Mouse (Mus musculus) spleen, postnatal 4 days (tissue): ENCODE results near the gene Bzw2.
"Not testable (repeated sequence)": the region's sequence is repeated elsewhere in the genome, so short reads cannot be mapped to it uniquely, and the experiment has no call there.

ENCODE experiments used
- DNase-seq, 2 experiments: peaks; one replicate each; pipeline ENCODE4 v3.0.0; 2022; ENCODE audit warnings: low spot score in 2 of 2

Bzw2 gene

GRCm38 (mm10) chr12:36157638-36158308 is at the start of gene Bzw2:
Gene Bzw2 (minus strand): TSS chr12:36158080.
- DNase-seq, result peak; percentile 57 to 78

- no peak for DNase-seq
Measured at GRCm38 (mm10) chr12:36207072-36207799, 49.4 kb upstream of the Bzw2 start.

- not testable (repeated sequence) for DNase-seq
Measured at GRCm38 (mm10) chr12:36205579-36206119, 47.8 kb upstream of the Bzw2 start.

- no peak for DNase-seq
Measured at GRCm38 (mm10) chr12:36194976-36195375, 37.1 kb upstream of the Bzw2 start.

GRCm38 (mm10) chr12:36190343-36190742 is 32.5 kb upstream of the Bzw2 start:
- DNase-seq, result no peak

GRCm38 (mm10) chr12:36189610-36190009 is 31.7 kb upstream of the Bzw2 start:
- no peak for DNase-seq

- no peak for DNase-seq
Measured at GRCm38 (mm10) chr12:36187081-36187480, 29.2 kb upstream of the Bzw2 start.

- no peak for DNase-seq
Measured at GRCm38 (mm10) chr12:36182570-36182969, 24.7 kb upstream of the Bzw2 start.

- DNase-seq, result no peak
Measured at GRCm38 (mm10) chr12:36177227-36177626, 19.3 kb upstream of the Bzw2 start.

GRCm38 (mm10) chr12:36165299-36165698 is 7.4 kb upstream of the Bzw2 start:
- no peak for DNase-seq

- no peak for DNase-seq
Measured at GRCm38 (mm10) chr12:36164126-36164791, 6.4 kb upstream of the Bzw2 start.

- DNase-seq, result no peak
Measured at GRCm38 (mm10) chr12:36157304-36157637, 609 bp downstream of the Bzw2 start.

- peak; percentile 89 to 94 for DNase-seq
Measured at GRCm38 (mm10) chr12:36156637-36157303, 1.1 kb downstream of the Bzw2 start, which contains the start of gene Ankmy2. Gene Ankmy2 (plus strand): TSS chr12:36157114.

GRCm38 (mm10) chr12:36156101-36156636 is 1.7 kb downstream of the Bzw2 start:
- DNase-seq, result no peak

- no peak for DNase-seq
Measured at GRCm38 (mm10) chr12:36155141-36155641, 2.7 kb downstream of the Bzw2 start.

- DNase-seq, result no peak
Measured at GRCm38 (mm10) chr12:36150737-36151136, 7.1 kb downstream of the Bzw2 start.

GRCm38 (mm10) chr12:36150265-36150664 is 7.6 kb downstream of the Bzw2 start:
- no peak for DNase-seq

- no peak for DNase-seq
Measured at GRCm38 (mm10) chr12:36146230-36147011, 11.5 kb downstream of the Bzw2 start.

GRCm38 (mm10) chr12:36140401-36140800 is 17.5 kb downstream of the Bzw2 start:
- no peak for DNase-seq

GRCm38 (mm10) chr12:36137192-36137591 is 20.7 kb downstream of the Bzw2 start:
- no peak for DNase-seq

GRCm38 (mm10) chr12:36136285-36136684 is 21.6 kb downstream of the Bzw2 start:
- DNase-seq, result no peak
